Mouse (Mus musculus) stomach, embryonic 16.5 days (tissue): Measurements from ENCODE around the gene Serp2. TPM values are rescaled to one million over a fixed set of nuclear protein-coding genes. Genes with fewer than 3 reads are reported as not detected.

ENCODE experiments used
- ATAC-seq: fragments of 200-750 bp; cut with Nextera tagmentation; 2 replicates; pipeline ENCODE4 v1.8.0; 2017; ENCODE audit warnings: moderate number of reproducible peaks, moderate TSS enrichment; ENCODE audit not compliant: insufficient read depth, low FRiP score
- H3K27ac ChIP-seq: fragments of 300-500 bp; sonication (generic); 2 replicates; pipeline ENCODE4 v1.5.1; 2014; ENCODE audit warnings: low read length
- H3K27me3 ChIP-seq: fragments of 300-500 bp; sonication (generic); 2 replicates; pipeline ENCODE4 v1.6.1; 2014; ENCODE audit warnings: low read length, control low read depth, mixed read lengths; ENCODE audit not compliant: control insufficient read depth, insufficient read depth
- H3K36me3 ChIP-seq: fragments of 300-500 bp; sonication (generic); 2 replicates; pipeline ENCODE4 v1.6.1; 2014; ENCODE audit warnings: low read length; ENCODE audit not compliant: control insufficient read depth, insufficient read depth
- H3K4me1 ChIP-seq: fragments of 300-500 bp; sonication (generic); 2 replicates; pipeline ENCODE4 v1.6.1; 2014; ENCODE audit warnings: low read length, control low read depth, mixed read lengths; ENCODE audit not compliant: control insufficient read depth, insufficient read depth
- H3K4me2 ChIP-seq: fragments of 300-500 bp; sonication (generic); 2 replicates; pipeline ENCODE4 v1.6.1; 2014; ENCODE audit warnings: low read depth, low read length, mixed read lengths
- H3K4me3 ChIP-seq: fragments of 300-500 bp; sonication (generic); replicated peaks from 2 replicates; pipeline ENCODE4 v1.5.1; 2014; ENCODE audit warnings: mild to moderate bottlenecking, low read length
- H3K9ac ChIP-seq: fragments of 300-500 bp; sonication (generic); 2 replicates; pipeline ENCODE4 v1.6.1; 2014; ENCODE audit warnings: low read length
- H3K9me3 ChIP-seq: fragments of 300-500 bp; sonication (generic); replicated peaks from 2 replicates; pipeline ENCODE4 v1.6.1; 2016; ENCODE audit warnings: low read length, control low read depth; ENCODE audit not compliant: control insufficient read depth
- WGBS: fragments of 180-500 bp; shearing (Covaris S2); extraction: QIAGEN DNeasy Blood & Tissue Kit; methylation state at CpG from one replicate; pipeline ENCODE4 v1.1.7; 2014; 5-methylcytosine and 5-hydroxymethylcytosine counted together
- polyA plus RNA-seq: library from polyadenylated mRNA; unstranded; fragments of >200 nt; fragmentation: Nextera tagmentation; extraction: Ambion mirVana; gene quantifications from 2 replicates; pipeline ENCODE4 v1.2.1, GENCODE M21; 2015

Gene Serp2
- polyA plus RNA-seq, 1 experiment from 2014 or later = 8.8 TPM

DNA sequence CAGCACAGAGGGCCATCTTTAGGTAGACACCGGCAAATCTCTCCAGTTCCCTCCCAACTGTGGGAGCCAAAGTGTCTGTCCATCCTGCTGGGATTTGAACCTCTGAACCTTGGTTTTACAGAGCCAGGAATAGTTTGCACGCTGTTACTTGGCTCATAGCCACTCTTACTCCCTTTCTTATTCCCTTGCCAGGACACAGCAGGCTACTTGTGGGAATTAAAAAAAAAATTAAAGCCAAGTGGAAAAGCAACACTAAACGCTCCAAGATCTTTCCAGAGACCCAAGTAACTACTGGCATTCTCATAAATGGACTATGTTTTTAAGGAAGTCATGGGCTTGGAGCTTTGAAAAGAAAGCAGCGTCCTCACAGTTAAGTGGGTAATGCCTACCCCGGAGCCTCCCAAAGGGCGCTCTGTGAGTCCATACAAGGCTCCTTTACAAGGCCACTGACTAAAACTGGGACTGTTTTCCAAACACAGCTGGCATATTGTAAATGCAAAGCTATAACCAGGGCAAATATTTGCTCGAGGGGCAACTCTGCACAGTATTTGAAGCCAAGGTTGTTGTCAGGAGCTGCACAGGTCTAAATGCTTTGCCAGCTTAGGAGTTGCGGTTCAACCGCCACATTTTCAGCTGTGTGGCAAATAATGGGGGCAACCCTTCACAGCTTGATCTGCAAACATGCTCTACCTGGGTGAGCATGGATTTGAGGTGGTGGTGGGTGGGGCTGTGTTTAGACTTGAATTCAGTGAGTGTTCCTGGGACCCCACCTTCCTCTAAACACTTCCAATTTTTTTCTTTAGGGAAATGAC, 38.6 kb upstream of the Serp2 start:
- Histone ChIP-seq H3K4me1 (peaks cover 43% of the 10 kb centered on the region), H3K27ac (peak overlapping the region; percentile 43)

DNA sequence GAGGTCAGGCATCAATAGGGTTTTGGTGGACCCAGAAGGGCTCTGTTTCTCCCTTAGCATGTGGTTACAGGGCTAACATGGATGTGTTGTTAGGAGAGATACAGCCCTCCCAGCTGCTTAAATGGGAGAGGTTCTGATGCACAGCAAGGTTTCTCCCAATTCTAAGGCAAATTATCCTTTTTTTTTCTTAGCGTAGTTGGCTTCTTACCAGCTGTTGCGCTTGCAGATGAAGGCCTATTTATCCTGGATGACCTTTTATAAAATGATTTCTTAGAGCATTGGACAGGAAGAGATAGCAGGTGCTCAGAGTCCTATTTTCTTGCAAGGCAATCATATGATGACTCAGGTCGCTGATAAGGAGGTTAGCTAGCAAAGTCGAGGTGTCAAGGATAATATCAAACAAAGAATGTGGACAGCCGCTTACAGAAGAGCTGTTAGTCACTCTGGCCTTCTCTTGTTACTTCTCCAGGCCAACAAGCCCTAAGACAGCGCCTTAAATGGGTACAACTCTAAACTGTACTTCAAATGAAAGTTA, 37.7 kb upstream of the Serp2 start:
- H3K27ac ChIP-seq = peak overlapping the region; percentile 43
- no peak overlapping the region for H3K4me3 ChIP-seq
- no peaks in the 10 kb centered on the region for H3K9me3 ChIP-seq
- no peaks in the 10 kb centered on the region for H3K36me3 ChIP-seq
- WGBS = 51% methylated on average over 6 of the region's 6 CpGs
- H3K4me2 ChIP-seq = no peak overlapping the region
- H3K4me1 ChIP-seq = peaks cover 40% of the 10 kb centered on the region
- no peak for ATAC-seq
- no peaks in the 10 kb centered on the region for H3K27me3 ChIP-seq
- no peak overlapping the region for H3K9ac ChIP-seq

More for the DNA sequence above, 38.6 kb upstream of the Serp2 start:
- no peaks in the 10 kb centered on the region for H3K27me3 ChIP-seq
- H3K36me3 ChIP-seq = no peaks in the 10 kb centered on the region
- H3K4me2 ChIP-seq = peak overlapping the region; percentile 12; the same call in 1 of the 2 replicates
- WGBS = 39% methylated on average over 9 of the region's 9 CpGs
- no peaks in the 10 kb centered on the region for H3K9me3 ChIP-seq
- no peak overlapping the region for H3K4me3 ChIP-seq
- 0 out of 2 replicates have a peak overlapping the region, but pooled peaks have one; percentile 17 for H3K9ac ChIP-seq
- ATAC-seq = peak; percentile 38

DNA sequence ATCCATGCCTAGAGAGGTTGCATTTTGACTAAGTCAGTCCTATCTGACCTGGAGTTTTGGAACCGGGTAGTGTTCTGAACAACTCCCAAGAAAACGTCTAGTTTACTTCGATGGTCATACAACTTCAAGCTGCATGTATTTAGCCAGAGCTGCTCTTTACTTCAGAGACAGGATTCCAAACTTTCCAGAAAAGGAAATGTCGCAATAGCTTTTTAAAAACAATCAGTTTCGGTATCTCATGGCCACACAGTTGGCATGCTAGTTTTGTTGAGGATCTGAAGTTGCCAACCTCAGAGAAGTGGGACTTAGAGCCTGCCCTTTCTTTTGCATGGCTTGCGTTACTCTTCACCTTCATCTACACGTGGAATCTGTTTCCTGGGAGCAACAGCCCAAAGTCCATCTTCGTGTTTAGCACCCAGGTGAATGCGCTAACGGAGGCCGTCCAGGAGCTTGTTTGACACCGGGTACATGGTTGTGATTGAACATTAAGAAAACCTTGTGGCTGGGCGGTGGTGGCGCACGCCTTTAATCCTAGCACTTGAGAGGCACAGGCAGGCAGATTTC, 37.0 kb upstream of the Serp2 start:
- no peaks in the 10 kb centered on the region for H3K27me3 ChIP-seq
- no peak overlapping the region for H3K27ac ChIP-seq
- no peaks in the 10 kb centered on the region for H3K36me3 ChIP-seq
- no peak for ATAC-seq
- H3K4me3 ChIP-seq = no peak overlapping the region
- no peaks in the 10 kb centered on the region for H3K9me3 ChIP-seq
- 80% methylated on average over 15 of the region's 15 CpGs for WGBS
- H3K4me1 ChIP-seq = peaks cover 39% of the 10 kb centered on the region
- no peak overlapping the region for H3K4me2 ChIP-seq
- H3K9ac ChIP-seq = no peak overlapping the region

DNA sequence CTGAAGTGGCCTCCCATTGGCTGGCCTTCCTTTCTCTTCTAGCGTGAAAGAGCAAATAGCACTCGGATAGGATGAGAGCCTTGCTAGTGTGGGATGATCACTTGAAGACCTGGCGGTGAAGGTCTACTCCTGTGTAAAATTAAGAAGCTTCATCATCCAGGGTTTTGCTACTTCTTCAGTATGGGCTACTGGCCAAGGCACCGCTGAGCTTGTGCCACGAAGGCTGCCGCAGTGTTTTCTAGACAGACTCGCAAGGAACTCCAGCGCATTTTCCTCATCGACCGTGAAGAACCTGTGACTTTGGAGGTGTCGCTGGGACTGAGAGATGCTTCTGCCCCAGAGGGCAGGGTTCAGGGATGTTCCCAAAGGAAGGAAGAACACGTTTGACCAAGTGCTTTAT, 36.0 kb upstream of the Serp2 start:
- Histone ChIP-seq H3K9ac (no peak overlapping the region), H3K36me3 (no peaks in the 10 kb centered on the region), H3K4me3 (no peak overlapping the region), H3K27ac (no peak overlapping the region), H3K4me2 (no peak overlapping the region), H3K27me3 (no peaks in the 10 kb centered on the region), H3K9me3 (no peaks in the 10 kb centered on the region), H3K4me1 (peaks cover 29% of the 10 kb centered on the region)
- ATAC-seq = no peak
- WGBS = 89% methylated on average over 12 of the region's 12 CpGs

DNA sequence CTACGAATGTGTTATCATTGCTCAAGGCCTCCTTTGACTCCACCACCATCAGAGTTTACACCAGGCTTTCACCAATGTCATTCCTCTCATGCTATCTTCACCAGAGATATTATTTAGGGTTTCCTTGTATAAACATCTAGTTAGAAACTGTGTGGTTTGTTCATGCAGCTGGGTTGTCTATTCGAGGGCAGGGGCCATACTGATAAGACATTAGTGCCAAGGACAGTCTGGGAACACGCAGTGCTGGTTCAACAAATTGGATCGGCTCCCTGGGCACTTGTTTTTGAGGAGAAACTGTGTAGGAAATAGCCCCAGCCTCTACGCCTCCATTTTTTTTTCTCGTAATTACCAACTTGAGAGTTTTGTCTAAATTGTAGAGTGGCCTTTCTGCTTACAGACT, 35.4 kb upstream of the Serp2 start:
- H3K4me3 ChIP-seq = no peak overlapping the region
- peaks cover 27% of the 10 kb centered on the region for H3K4me1 ChIP-seq
- H3K27me3 ChIP-seq = no peaks in the 10 kb centered on the region
- 68% methylated on average over 6 of the region's 6 CpGs for WGBS
- H3K27ac ChIP-seq = no peak overlapping the region
- H3K36me3 ChIP-seq = no peaks in the 10 kb centered on the region
- no peak for ATAC-seq
- no peak overlapping the region for H3K4me2 ChIP-seq
- H3K9me3 ChIP-seq = no peaks in the 10 kb centered on the region
- H3K9ac ChIP-seq = no peak overlapping the region

DNA sequence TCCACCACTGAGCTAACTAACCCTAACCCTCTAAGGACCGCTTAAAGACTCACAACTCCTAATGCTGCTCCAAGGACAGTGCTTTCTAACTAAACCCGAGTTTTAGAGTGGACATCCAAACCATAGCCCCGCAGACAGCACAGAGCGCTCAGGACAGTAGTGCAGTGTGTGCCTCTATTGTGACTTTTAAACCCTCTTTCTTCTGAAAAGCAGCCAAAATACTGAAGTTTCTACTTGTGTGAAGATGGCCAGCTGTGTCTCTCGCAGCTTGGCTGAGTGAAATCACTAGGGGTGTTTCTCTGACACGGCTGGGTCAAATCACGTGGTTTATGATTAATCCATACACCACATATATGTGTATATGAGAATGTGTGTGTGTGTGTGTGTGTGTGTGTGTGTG, 33.4 kb upstream of the Serp2 start:
- Histone ChIP-seq H3K9me3 (no peaks in the 10 kb centered on the region), H3K9ac (no peak overlapping the region), H3K4me3 (no peak overlapping the region), H3K4me2 (no peak overlapping the region), H3K36me3 (no peaks in the 10 kb centered on the region), H3K27me3 (no peaks in the 10 kb centered on the region), H3K4me1 (peaks cover 21% of the 10 kb centered on the region), H3K27ac (peak overlapping the region; percentile 81)
- ATAC-seq = peak; percentile 35
- WGBS = 42% methylated on average over 7 of the region's 7 CpGs

DNA sequence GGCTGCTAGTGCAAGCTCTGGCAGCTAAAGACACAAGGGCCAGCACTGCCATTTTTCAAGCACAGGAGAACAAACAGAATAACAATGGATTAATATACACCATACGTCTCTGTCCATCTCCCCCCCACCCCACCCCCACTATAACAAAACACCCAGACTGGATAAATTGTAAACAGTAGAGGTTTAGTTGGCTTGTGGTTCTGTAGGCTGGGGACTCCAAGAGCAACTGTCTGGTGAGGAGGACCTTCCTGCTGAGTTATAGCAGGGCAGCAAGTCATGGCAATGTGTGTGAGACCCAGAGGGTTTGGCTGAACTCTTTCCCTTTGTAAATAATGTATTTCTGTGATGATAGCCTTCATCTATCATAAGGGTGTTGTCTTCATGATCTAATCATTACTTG, 33.0 kb upstream of the Serp2 start:
- H3K4me3 ChIP-seq = no peak overlapping the region
- no peaks in the 10 kb centered on the region for H3K27me3 ChIP-seq
- 44% methylated on average over 1 of the region's 1 CpGs for WGBS
- peak overlapping the region; percentile 81; the same call in 1 of the 2 replicates for H3K27ac ChIP-seq
- no peak overlapping the region for H3K4me2 ChIP-seq
- peak; percentile 72 for ATAC-seq
- no peaks in the 10 kb centered on the region for H3K36me3 ChIP-seq
- H3K9ac ChIP-seq = no peak overlapping the region
- no peaks in the 10 kb centered on the region for H3K9me3 ChIP-seq
- H3K4me1 ChIP-seq = peaks cover 18% of the 10 kb centered on the region

DNA sequence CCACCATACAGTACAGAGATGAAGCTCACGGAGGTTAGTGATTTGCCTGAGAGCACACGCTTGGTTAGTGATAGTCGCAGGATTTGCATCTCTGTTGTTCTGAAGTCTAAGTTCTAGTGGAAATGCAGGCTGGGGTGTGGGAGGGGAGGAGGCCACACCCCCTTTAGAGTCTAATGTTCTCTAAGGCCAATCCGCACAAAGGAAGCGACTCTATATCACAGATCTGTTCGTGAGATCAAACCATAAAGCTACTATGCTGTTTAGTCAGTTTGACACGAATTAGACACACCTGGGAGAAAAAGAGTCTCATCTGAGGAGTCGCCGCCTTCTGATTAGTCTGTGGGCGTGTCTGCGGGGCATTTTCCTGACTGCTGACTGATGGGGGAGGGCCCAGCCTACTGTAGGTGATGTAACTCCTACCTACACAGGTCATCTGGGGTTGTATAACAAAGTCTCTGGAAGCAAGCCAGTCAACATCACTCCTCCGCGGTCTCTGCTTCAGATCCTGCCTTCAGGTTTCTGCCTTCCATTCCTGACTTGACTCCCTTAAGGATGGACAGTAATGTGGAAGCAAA, 29.2 kb upstream of the Serp2 start:
- H3K4me2 ChIP-seq = peak overlapping the region; percentile 36; the same call in 1 of the 2 replicates
- 0 out of 2 replicates have a peak, but pooled peaks have one; percentile 19 for ATAC-seq

GRCm38 (mm10) chr14:76583985-76584384, 27.3 kb upstream of the Serp2 start:
- Histone ChIP-seq H3K4me1 (peaks cover 5% of the 10 kb centered on the region; the same call in 1 of the 2 replicates), H3K9me3 (no peaks in the 10 kb centered on the region), H3K4me2 (no peak overlapping the region), H3K9ac (no peak overlapping the region), H3K36me3 (no peaks in the 10 kb centered on the region), H3K4me3 (no peak overlapping the region), H3K27me3 (no peaks in the 10 kb centered on the region), H3K27ac (no peak overlapping the region)
- 68% methylated on average over 7 of the region's 7 CpGs for WGBS
- no peak for ATAC-seq

More for the DNA sequence above, 29.2 kb upstream of the Serp2 start:
- Histone ChIP-seq H3K4me3 (no peak overlapping the region), H3K9me3 (no peaks in the 10 kb centered on the region), H3K9ac (no peak overlapping the region), H3K27ac (no peak overlapping the region), H3K27me3 (no peaks in the 10 kb centered on the region), H3K36me3 (no peaks in the 10 kb centered on the region), H3K4me1 (peaks cover 18% of the 10 kb centered on the region)
- WGBS = 35% methylated on average over 13 of the region's 13 CpGs
